Mouse (Mus musculus) liver, postnatal 0 days (tissue): ENCODE results near the gene Txndc16. TPM values are rescaled to one million over a fixed set of nuclear protein-coding genes. Genes with fewer than 3 reads are reported as not detected.

Experiments used
- ATAC-seq: fragments of 200-750 bp; cut with Nextera tagmentation; 2 replicates; pipeline ENCODE4 v1.8.0; 2017; ENCODE audit warnings: mild to moderate bottlenecking, moderate library complexity
- DNase-seq: peaks from one replicate; pipeline ENCODE4 v3.0.0-alpha.2; 2016
- H3K27ac ChIP-seq: fragments of 300-500 bp; sonication (generic); 2 replicates; pipeline ENCODE4 v1.5.1; 2014; ENCODE audit warnings: antibody characterized with exemption, moderate library complexity, mild to moderate bottlenecking, low read depth
- H3K27me3 ChIP-seq: fragments of 300-500 bp; sonication (generic); 2 replicates; pipeline ENCODE4 v1.6.1; 2014; ENCODE audit warnings: low read length, control low read depth, mixed read lengths; ENCODE audit not compliant: insufficient read depth
- H3K36me3 ChIP-seq: fragments of 300-500 bp; sonication (generic); replicated peaks from 2 replicates; pipeline ENCODE4 v1.6.1; 2014; ENCODE audit warnings: mild to moderate bottlenecking, control low read depth, low read length, moderate library complexity, mixed read lengths; ENCODE audit not compliant: insufficient read depth
- H3K4me1 ChIP-seq: fragments of 300-500 bp; sonication (generic); 2 replicates; pipeline ENCODE4 v1.6.1; 2014; ENCODE audit warnings: antibody characterized with exemption, mild to moderate bottlenecking, control low read depth; ENCODE audit not compliant: insufficient read depth
- H3K4me2 ChIP-seq: fragments of 300-500 bp; sonication (generic); 2 replicates; pipeline ENCODE4 v1.6.1; 2014; ENCODE audit warnings: low read depth, mild to moderate bottlenecking, low read length, moderate library complexity, mixed read lengths
- H3K4me3 ChIP-seq: fragments of 300-500 bp; sonication (generic); 2 replicates; pipeline ENCODE4 v1.5.1; 2014; ENCODE audit warnings: low read depth, low read length
- H3K9ac ChIP-seq: fragments of 300-500 bp; sonication (generic); replicated peaks from 2 replicates; pipeline ENCODE4 v1.6.1; 2014; ENCODE audit warnings: mild to moderate bottlenecking, moderate library complexity
- H3K9me3 ChIP-seq: fragments of 300-500 bp; sonication (generic); 2 replicates; pipeline ENCODE4 v1.6.1; 2016; ENCODE audit warnings: mild to moderate bottlenecking, control low read depth, low read length, mixed read lengths
- CTCF ChIP-seq: sonication (generic); IDR thresholded peaks from 2 replicates; pipeline ENCODE4 v1.5.1; 2016; ENCODE audit warnings: antibody characterized with exemption, low read depth
- EP300 ChIP-seq: IDR thresholded peaks from 2 replicates; pipeline ENCODE4 v1.6.1; 2016; ENCODE audit warnings: antibody characterized with exemption, low read depth, mild to moderate bottlenecking
- WGBS: fragments of 180-500 bp; shearing (Covaris S2); extraction: QIAGEN DNeasy Blood & Tissue Kit; methylation state at CpG from one replicate; pipeline ENCODE4 v1.1.7; 2014; ENCODE audit not compliant: insufficient replicate concordance; 5-methylcytosine and 5-hydroxymethylcytosine counted together
- polyA plus RNA-seq: library from polyadenylated mRNA; unstranded; fragments of >200 nt; fragmentation: Nextera tagmentation; extraction: Ambion mirVana; gene quantifications from 2 replicates; pipeline ENCODE4 v1.2.1, GENCODE M21; 2015

The Txndc16 gene
- polyA plus RNA-seq, 1 experiment from 2014 or later: 2.1 TPM

DNA sequence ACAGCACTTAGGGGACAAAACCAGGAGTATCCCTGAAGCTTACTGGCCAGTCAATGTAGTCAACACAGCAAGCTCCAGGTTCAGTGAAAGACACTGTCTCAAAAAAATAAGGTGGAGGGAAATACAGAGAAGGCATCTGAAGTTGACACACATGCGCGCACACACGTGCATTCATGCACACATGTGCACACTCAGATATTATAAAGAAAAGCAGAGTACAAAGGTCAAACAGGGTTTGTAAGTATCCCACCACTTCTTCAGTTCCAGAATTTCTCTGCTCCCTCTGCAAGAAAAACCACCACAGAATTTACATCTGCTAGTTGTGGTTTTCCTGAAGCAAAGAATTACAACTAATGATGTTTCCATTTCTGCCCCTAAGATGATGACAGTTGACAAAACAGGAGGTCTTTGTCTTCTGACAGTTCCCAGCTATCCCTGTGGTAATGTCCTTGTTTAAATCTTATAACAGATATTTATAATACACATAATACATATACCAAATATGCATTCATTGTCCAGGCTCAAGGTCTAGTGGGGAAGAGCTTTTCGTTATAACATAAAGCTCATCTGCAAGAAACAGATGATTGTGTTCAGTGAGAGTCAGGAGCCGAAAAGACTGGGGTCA lies 135.4 kb downstream of the Txndc16 start:
- no peak overlapping the region for H3K27ac ChIP-seq
- no peak for ATAC-seq
- 55% methylated on average over 5 of the region's 5 CpGs for WGBS

DNA sequence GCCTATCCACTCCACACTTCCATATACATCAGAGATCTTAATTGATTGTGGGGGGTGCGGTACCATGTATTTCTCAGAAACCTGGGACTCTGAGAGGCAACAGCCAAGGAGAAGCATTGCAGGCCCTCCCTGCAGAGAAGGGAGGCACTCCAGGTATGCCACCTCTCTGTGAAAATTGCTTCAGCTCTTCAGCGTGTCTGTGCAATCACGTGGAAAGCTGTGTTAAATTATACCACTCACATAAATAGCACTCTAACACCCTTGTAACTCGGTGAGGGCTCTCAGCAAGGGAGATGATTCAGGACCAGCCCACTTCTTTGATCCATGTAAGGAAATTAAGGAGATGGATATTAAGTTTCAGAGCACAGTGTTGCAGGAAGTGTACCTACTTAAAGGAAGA lies 136.6 kb downstream of the Txndc16 start:
- no peak for DNase-seq
- no peak for ATAC-seq
- H3K4me2 ChIP-seq: no peak overlapping the region
- H3K4me1 ChIP-seq: 0 out of 2 replicates have a peak, but pooled peaks cover 2% of the 10 kb centered on the region
- no peak for TF ChIP-seq EP300
- no peak for TF ChIP-seq CTCF
- no peaks in the 10 kb centered on the region for H3K36me3 ChIP-seq
- no peak overlapping the region for H3K4me3 ChIP-seq
- no peak overlapping the region for H3K9ac ChIP-seq
- H3K9me3 ChIP-seq: no peaks in the 10 kb centered on the region
- H3K27me3 ChIP-seq: no peaks in the 10 kb centered on the region
- no peak overlapping the region for H3K27ac ChIP-seq
- WGBS: 59% methylated on average over 4 of the region's 4 CpGs

More for the DNA sequence above, 135.4 kb downstream of the Txndc16 start:
- H3K4me1 ChIP-seq: 0 out of 2 replicates have a peak, but pooled peaks cover 2% of the 10 kb centered on the region
- no peak for DNase-seq
- no peak overlapping the region for H3K4me2 ChIP-seq
- no peak overlapping the region for H3K4me3 ChIP-seq
- TF ChIP-seq CTCF: no peak
- no peak for TF ChIP-seq EP300
- no peaks in the 10 kb centered on the region for H3K36me3 ChIP-seq
- H3K9me3 ChIP-seq: no peaks in the 10 kb centered on the region
- no peaks in the 10 kb centered on the region for H3K27me3 ChIP-seq
- no peak overlapping the region for H3K9ac ChIP-seq

Other genes starting within 250 kb of the Txndc16 start
- 0.64 and 0.68 TPM in 2 replicates for gene Ptger2, start 232.1 kb downstream of the Txndc16 start, polyA plus RNA-seq
- gene Gpr137c, start 611 bp downstream of the Txndc16 start, polyA plus RNA-seq: 0.65 and 0.66 TPM in 2 replicates
- gene Ero1l, start 98.4 kb upstream of the Txndc16 start, polyA plus RNA-seq: 30.3 and 37.6 TPM in 2 replicates
- gene Psmc6, start 109.5 kb upstream of the Txndc16 start, polyA plus RNA-seq: 58.8 and 65.1 TPM in 2 replicates
- gene Styx, start 130.8 kb upstream of the Txndc16 start, polyA plus RNA-seq: 18.1 and 21.8 TPM in 2 replicates
- gene Gnpnat1, start 184.6 kb upstream of the Txndc16 start, polyA plus RNA-seq: 64.4 and 86.3 TPM in 2 replicates